Mouse (Mus musculus): ENCODE measurements around the gene Ear1. TPM values are rescaled to one million over a fixed set of nuclear protein-coding genes. Genes with fewer than 3 reads are reported as not detected.
"Not testable (repeated sequence)": the region's sequence is repeated elsewhere in the genome, so short reads cannot be mapped to it uniquely, and the experiment has no call there.

The Ear1 gene
- total and polyA plus RNA-seq, 2 experiments from 2014 or later = not detected

- H3K9me3 ChIP-seq (replicated peaks; ENCODE audit: control insufficient read depth, low read length); H3K36me3 ChIP-seq (replicated peaks; ENCODE audit: control insufficient read depth, insufficient read depth, low read length); H3K4me3 ChIP-seq (ENCODE audit: low read depth, low read length); DNase-seq (ENCODE audit: low spot score); H3K9ac ChIP-seq (replicated peaks; ENCODE audit: low read depth, low read length); H3K4me2 ChIP-seq (ENCODE audit: low read depth, low read length); ATAC-seq (ENCODE audit: insufficient read depth, low read depth); H3K27ac ChIP-seq (ENCODE audit: low read depth); H3K4me1 ChIP-seq (ENCODE audit: control insufficient read depth, insufficient read depth); H3K27me3 ChIP-seq (ENCODE audit: control insufficient read depth, insufficient read depth, low read length): not testable (repeated sequence)
- WGBS = 59% methylated on average over 5 of the region's 5 CpGs
These were observed 4.7 kb upstream of the Ear1 start for GRCm38 (mm10) chr14:43879966-43880545.

GRCm38 (mm10) chr14:43877789-43878188, 2.5 kb upstream of the Ear1 start:
- not testable (repeated sequence) for H3K4me2 ChIP-seq (ENCODE audit: low read depth, low read length); H3K27ac ChIP-seq (ENCODE audit: low read depth); H3K4me1 ChIP-seq (ENCODE audit: control insufficient read depth, insufficient read depth); H3K36me3 ChIP-seq (replicated peaks; ENCODE audit: control insufficient read depth, insufficient read depth, low read length); H3K9ac ChIP-seq (replicated peaks; ENCODE audit: low read depth, low read length); DNase-seq (ENCODE audit: low spot score); H3K9me3 ChIP-seq (replicated peaks; ENCODE audit: control insufficient read depth, low read length); H3K27me3 ChIP-seq (ENCODE audit: control insufficient read depth, insufficient read depth, low read length); H3K4me3 ChIP-seq (ENCODE audit: low read depth, low read length)
- ATAC-seq (ENCODE audit: insufficient read depth, low read depth) = peak; percentile 44; the same call in 1 of the 2 replicates
- 13% methylated on average over 1 of the region's 2 CpGs for WGBS

GRCm38 (mm10) chr14:43874862-43875261, 455 bp downstream of the Ear1 start:
- not testable (repeated sequence) for H3K4me2 ChIP-seq (ENCODE audit: low read depth, low read length); H3K36me3 ChIP-seq (replicated peaks; ENCODE audit: control insufficient read depth, insufficient read depth, low read length); ATAC-seq (ENCODE audit: insufficient read depth, low read depth); H3K27ac ChIP-seq (ENCODE audit: low read depth); H3K9me3 ChIP-seq (replicated peaks; ENCODE audit: control insufficient read depth, low read length); H3K4me3 ChIP-seq (ENCODE audit: low read depth, low read length); DNase-seq (ENCODE audit: low spot score); H3K27me3 ChIP-seq (ENCODE audit: control insufficient read depth, insufficient read depth, low read length); H3K4me1 ChIP-seq (ENCODE audit: control insufficient read depth, insufficient read depth); H3K9ac ChIP-seq (replicated peaks; ENCODE audit: low read depth, low read length)
- 80% methylated on average over 3 of the region's 3 CpGs for WGBS

- not testable (repeated sequence) for H3K27me3 ChIP-seq (ENCODE audit: control insufficient read depth, insufficient read depth, low read length); H3K9ac ChIP-seq (replicated peaks; ENCODE audit: low read depth, low read length); H3K27ac ChIP-seq (ENCODE audit: low read depth); H3K9me3 ChIP-seq (replicated peaks; ENCODE audit: control insufficient read depth, low read length); H3K4me1 ChIP-seq (ENCODE audit: control insufficient read depth, insufficient read depth); H3K4me3 ChIP-seq (ENCODE audit: low read depth, low read length); ATAC-seq (ENCODE audit: insufficient read depth, low read depth); H3K4me2 ChIP-seq (ENCODE audit: low read depth, low read length); H3K36me3 ChIP-seq (replicated peaks; ENCODE audit: control insufficient read depth, insufficient read depth, low read length)
- DNase-seq (ENCODE audit: low spot score) = peak; percentile 14
- WGBS = 24% methylated on average over 2 of the region's 2 CpGs
- peak; percentile 55 for TF ChIP-seq CTCF (IDR thresholded peaks at IDR 0.05; ENCODE audit: low read depth)
These were observed 14.8 kb downstream of the Ear1 start for GRCm38 (mm10) chr14:43860522-43860921.

GRCm38 (mm10) chr14:43859465-43859864, 15.9 kb downstream of the Ear1 start:
- DNase-seq (ENCODE audit: low spot score); H3K27ac ChIP-seq (ENCODE audit: low read depth); H3K4me3 ChIP-seq (ENCODE audit: low read depth, low read length); H3K9me3 ChIP-seq (replicated peaks; ENCODE audit: control insufficient read depth, low read length); H3K4me2 ChIP-seq (ENCODE audit: low read depth, low read length); H3K4me1 ChIP-seq (ENCODE audit: control insufficient read depth, insufficient read depth); H3K27me3 ChIP-seq (ENCODE audit: control insufficient read depth, insufficient read depth, low read length); H3K9ac ChIP-seq (replicated peaks; ENCODE audit: low read depth, low read length); H3K36me3 ChIP-seq (replicated peaks; ENCODE audit: control insufficient read depth, insufficient read depth, low read length): not testable (repeated sequence)
- WGBS = 27% methylated on average over 4 of the region's 6 CpGs
- ATAC-seq (ENCODE audit: insufficient read depth, low read depth) = peak; percentile 36; the same call in 1 of the 2 replicates

- H3K4me3 ChIP-seq (ENCODE audit: low read depth, low read length); H3K9ac ChIP-seq (replicated peaks; ENCODE audit: low read depth, low read length); H3K27ac ChIP-seq (ENCODE audit: low read depth); H3K9me3 ChIP-seq (replicated peaks; ENCODE audit: control insufficient read depth, low read length); H3K4me1 ChIP-seq (ENCODE audit: control insufficient read depth, insufficient read depth); DNase-seq (ENCODE audit: low spot score); ATAC-seq (ENCODE audit: insufficient read depth, low read depth); H3K36me3 ChIP-seq (replicated peaks; ENCODE audit: control insufficient read depth, insufficient read depth, low read length); H3K27me3 ChIP-seq (ENCODE audit: control insufficient read depth, insufficient read depth, low read length); H3K4me2 ChIP-seq (ENCODE audit: low read depth, low read length): not testable (repeated sequence)
- WGBS = 67% methylated on average over 4 of the region's 4 CpGs
These were observed 31.3 kb downstream of the Ear1 start for GRCm38 (mm10) chr14:43843949-43844573.

GRCm38 (mm10) chr14:43840976-43841375, 34.3 kb downstream of the Ear1 start:
- not testable (repeated sequence) for H3K4me3 ChIP-seq (ENCODE audit: low read depth, low read length)

GRCm38 (mm10) chr14:43835366-43835765, 40.0 kb downstream of the Ear1 start:
- not testable (repeated sequence) for ATAC-seq (ENCODE audit: insufficient read depth, low read depth); H3K4me3 ChIP-seq (ENCODE audit: low read depth, low read length); H3K4me2 ChIP-seq (ENCODE audit: low read depth, low read length); DNase-seq (ENCODE audit: low spot score); H3K9ac ChIP-seq (replicated peaks; ENCODE audit: low read depth, low read length); H3K36me3 ChIP-seq (replicated peaks; ENCODE audit: control insufficient read depth, insufficient read depth, low read length); H3K9me3 ChIP-seq (replicated peaks; ENCODE audit: control insufficient read depth, low read length); H3K4me1 ChIP-seq (ENCODE audit: control insufficient read depth, insufficient read depth); H3K27ac ChIP-seq (ENCODE audit: low read depth); H3K27me3 ChIP-seq (ENCODE audit: control insufficient read depth, insufficient read depth, low read length)
- WGBS = 79% methylated on average over 2 of the region's 2 CpGs

More at GRCm38 (mm10) chr14:43840976-43841375, 34.3 kb downstream of the Ear1 start:
- not testable (repeated sequence) for H3K4me1 ChIP-seq (ENCODE audit: control insufficient read depth, insufficient read depth); H3K27me3 ChIP-seq (ENCODE audit: control insufficient read depth, insufficient read depth, low read length); ATAC-seq (ENCODE audit: insufficient read depth, low read depth); H3K36me3 ChIP-seq (replicated peaks; ENCODE audit: control insufficient read depth, insufficient read depth, low read length); H3K9me3 ChIP-seq (replicated peaks; ENCODE audit: control insufficient read depth, low read length); DNase-seq (ENCODE audit: low spot score); H3K4me2 ChIP-seq (ENCODE audit: low read depth, low read length); H3K9ac ChIP-seq (replicated peaks; ENCODE audit: low read depth, low read length); H3K27ac ChIP-seq (ENCODE audit: low read depth)
- WGBS = 20% methylated on average over 1 of the region's 1 CpGs

Data from heart, postnatal 0 days (tissue).